Mouse (Mus musculus) erythroblast, embryonic 14.5 days (primary cell): Measurements from ENCODE around the gene Gm49661.

Source experiments
- GATA1 ChIP-seq: IDR thresholded peaks from 2 replicates; pipeline ENCODE4 v1.6.1; 2012; ENCODE audit warnings: low read length, inconsistent platforms, mixed read lengths
- TAL1 ChIP-seq: IDR thresholded peaks from 3 replicates; pipeline ENCODE4 v1.6.1; 2012; ENCODE audit warnings: low read length, inconsistent platforms, mixed read lengths

GRCm38 (mm10) chr8:84936962-84937546 is 32.2 kb downstream of the Gm49661 start, which contains the start of gene Mast1:
- TF ChIP-seq GATA1 (no peak), TAL1 (no peak)
